Mouse (Mus musculus) liver, embryonic 14.5 days (tissue): ENCODE data around the gene Baiap2l2.

Experiments
- CTCF ChIP-seq: IDR thresholded peaks from 2 replicates; pipeline ENCODE4 v1.5.1; 2016; ENCODE audit warnings: antibody characterized with exemption, low read depth, control low read depth
- EP300 ChIP-seq: IDR thresholded peaks from 2 replicates; pipeline ENCODE4 v1.6.1; 2016; ENCODE audit warnings: antibody characterized with exemption, low read depth

- TF ChIP-seq EP300, result no peak
- no peak for TF ChIP-seq CTCF
Measured at GRCm38 (mm10) chr15:79245321-79245720, 40.0 kb downstream of the Baiap2l2 start.
